Mouse (Mus musculus) embryonic facial prominence, embryonic 12.5 days (tissue): ENCODE results near the gene Nfatc2. TPM values are rescaled to one million over a fixed set of nuclear protein-coding genes. Genes with fewer than 3 reads are reported as not detected.

ENCODE experiments used
- ATAC-seq: fragments of 200-750 bp; cut with Nextera tagmentation; 2 replicates; pipeline ENCODE4 v1.8.0; 2017; ENCODE audit not compliant: insufficient number of reproducible peaks, insufficient read depth, low FRiP score, low TSS enrichment
- H3K27ac ChIP-seq: fragments of 300-500 bp; sonication (generic); 2 replicates; pipeline ENCODE4 v1.5.1; 2016; ENCODE audit warnings: mild to moderate bottlenecking
- H3K27me3 ChIP-seq: fragments of 300-500 bp; sonication (generic); 2 replicates; pipeline ENCODE4 v1.6.1; 2016; ENCODE audit warnings: mild to moderate bottlenecking, moderate library complexity
- H3K36me3 ChIP-seq: fragments of 300-500 bp; sonication (generic); 2 replicates; pipeline ENCODE4 v1.6.1; 2016; ENCODE audit warnings: mild to moderate bottlenecking
- H3K4me1 ChIP-seq: fragments of 300-500 bp; sonication (generic); 2 replicates; pipeline ENCODE4 v1.6.1; 2016
- H3K4me2 ChIP-seq: fragments of 300-500 bp; sonication (generic); replicated peaks from 2 replicates; pipeline ENCODE4 v1.6.1; 2016; ENCODE audit warnings: mild to moderate bottlenecking, moderate library complexity
- H3K4me3 ChIP-seq: fragments of 300-500 bp; sonication (generic); 2 replicates; pipeline ENCODE4 v1.5.1; 2016; ENCODE audit warnings: mild to moderate bottlenecking
- H3K9ac ChIP-seq: fragments of 300-500 bp; sonication (generic); 2 replicates; pipeline ENCODE4 v1.6.1; 2016; ENCODE audit warnings: mild to moderate bottlenecking, moderate library complexity
- H3K9me3 ChIP-seq: fragments of 300-500 bp; sonication (generic); 2 replicates; pipeline ENCODE4 v1.6.1; 2016; ENCODE audit warnings: mild to moderate bottlenecking, moderate library complexity
- WGBS: fragments of 180-500 bp; shearing (Covaris S2); methylation state at CpG from one replicate; pipeline ENCODE4 v1.1.7; 2016; 5-methylcytosine and 5-hydroxymethylcytosine counted together
- polyA plus RNA-seq: library from polyadenylated mRNA; unstranded; fragments of >200 nt; fragmentation: Nextera tagmentation; extraction: Ambion mirVana; gene quantifications from 2 replicates; pipeline ENCODE4 v1.2.1, GENCODE M21; 2016

Nfatc2 gene
- polyA plus RNA-seq, 1 experiment from 2014 or later: 5.1 TPM

- ATAC-seq: no peak
- peaks cover 5% of the 10 kb centered on the region; the same call in 1 of the 2 replicates for H3K27me3 ChIP-seq
- H3K36me3 ChIP-seq: no peaks in the 10 kb centered on the region
- no peak overlapping the region for H3K4me2 ChIP-seq
- no peaks in the 10 kb centered on the region for H3K9me3 ChIP-seq
- peaks cover 25% of the 10 kb centered on the region for H3K4me1 ChIP-seq
- WGBS: 67% methylated on average over 9 of the region's 9 CpGs
- no peak overlapping the region for H3K4me3 ChIP-seq
- no peak overlapping the region for H3K27ac ChIP-seq
- no peak overlapping the region for H3K9ac ChIP-seq
Observed at GRCm38 (mm10) chr2:168608125-168608564, 6.7 kb upstream of the Nfatc2 start.

DNA sequence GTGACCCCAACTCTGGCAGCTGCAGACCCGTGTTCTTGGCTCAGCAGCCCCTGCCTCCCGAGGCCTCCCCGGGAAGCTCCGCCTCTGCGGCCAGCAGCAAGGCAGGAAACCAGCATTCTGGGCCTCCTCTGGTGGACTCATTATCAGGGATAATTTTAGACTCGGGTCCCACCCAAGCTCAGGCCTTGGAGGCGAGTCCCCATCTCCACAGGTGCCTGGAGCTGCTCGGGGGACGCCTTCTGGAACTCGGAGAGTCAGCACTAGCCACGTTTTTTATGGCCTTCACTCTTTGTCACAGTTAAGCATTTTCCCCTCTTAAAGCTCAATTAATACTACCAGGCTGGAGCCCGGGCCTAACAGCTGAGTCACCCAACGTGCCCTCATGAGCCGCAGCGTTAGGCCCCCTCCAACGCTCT lies 3.2 kb upstream of the Nfatc2 start:
- no peaks in the 10 kb centered on the region for H3K9me3 ChIP-seq
- H3K27ac ChIP-seq: peak overlapping the region; percentile 26; the same call in 1 of the 2 replicates
- 34% methylated on average over 16 of the region's 16 CpGs for WGBS
- H3K9ac ChIP-seq: no peak overlapping the region
- peaks cover 29% of the 10 kb centered on the region for H3K27me3 ChIP-seq
- no peak overlapping the region for H3K4me3 ChIP-seq
- ATAC-seq: no peak
- H3K36me3 ChIP-seq: no peaks in the 10 kb centered on the region
- H3K4me2 ChIP-seq: no peak overlapping the region
- peaks cover 39% of the 10 kb centered on the region for H3K4me1 ChIP-seq

DNA sequence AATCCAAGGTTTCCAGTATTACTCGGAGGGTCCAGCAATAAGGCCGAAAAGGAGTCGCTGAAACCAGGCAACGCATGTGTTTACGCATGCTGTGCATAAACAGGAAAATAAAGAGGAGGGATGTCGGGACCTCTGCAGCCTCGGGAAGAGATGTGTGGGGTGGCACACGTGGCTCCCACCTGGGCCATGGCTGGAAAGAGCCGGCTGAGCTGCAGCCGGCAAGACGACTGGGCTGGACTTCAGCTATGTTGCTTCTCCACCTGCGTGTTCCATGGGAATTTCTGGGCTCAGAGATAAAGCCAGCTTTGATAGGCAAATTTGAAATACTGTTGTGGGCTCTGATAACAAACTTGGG lies 907 bp upstream of the Nfatc2 start:
- Histone ChIP-seq H3K27ac (no peak overlapping the region), H3K9ac (no peak overlapping the region), H3K36me3 (no peaks in the 10 kb centered on the region), H3K4me2 (peak overlapping the region; percentile 81), H3K4me1 (peaks cover 36% of the 10 kb centered on the region), H3K4me3 (no peak overlapping the region), H3K27me3 (peaks cover 41% of the 10 kb centered on the region), H3K9me3 (no peaks in the 10 kb centered on the region)
- ATAC-seq: no peak
- 16% methylated on average over 12 of the region's 12 CpGs for WGBS

- Histone ChIP-seq H3K9ac (peak overlapping the region; percentile 60), H3K4me2 (peak overlapping the region; percentile 81), H3K9me3 (no peaks in the 10 kb centered on the region), H3K4me3 (peak overlapping the region; percentile 46), H3K4me1 (peaks cover 36% of the 10 kb centered on the region), H3K36me3 (no peaks in the 10 kb centered on the region), H3K27me3 (peaks cover 41% of the 10 kb centered on the region), H3K27ac (peak overlapping the region; percentile 58)
- ATAC-seq: peak; percentile 31; the same call in 1 of the 2 replicates
- 1% methylated on average over 32 of the region's 32 CpGs for WGBS
Observed at GRCm38 (mm10) chr2:168600750-168601490, 537 bp downstream of the Nfatc2 start.

- H3K4me2 ChIP-seq: no peak overlapping the region
- H3K4me3 ChIP-seq: no peak overlapping the region
- no peak overlapping the region for H3K9ac ChIP-seq
- no peak for ATAC-seq
- peaks cover 37% of the 10 kb centered on the region for H3K27me3 ChIP-seq
- H3K27ac ChIP-seq: no peak overlapping the region
- H3K36me3 ChIP-seq: no peaks in the 10 kb centered on the region
- H3K9me3 ChIP-seq: no peaks in the 10 kb centered on the region
- H3K4me1 ChIP-seq: peaks cover 13% of the 10 kb centered on the region
- WGBS: 82% methylated on average over 7 of the region's 7 CpGs
Observed at GRCm38 (mm10) chr2:168595693-168596092, 5.8 kb downstream of the Nfatc2 start.

DNA sequence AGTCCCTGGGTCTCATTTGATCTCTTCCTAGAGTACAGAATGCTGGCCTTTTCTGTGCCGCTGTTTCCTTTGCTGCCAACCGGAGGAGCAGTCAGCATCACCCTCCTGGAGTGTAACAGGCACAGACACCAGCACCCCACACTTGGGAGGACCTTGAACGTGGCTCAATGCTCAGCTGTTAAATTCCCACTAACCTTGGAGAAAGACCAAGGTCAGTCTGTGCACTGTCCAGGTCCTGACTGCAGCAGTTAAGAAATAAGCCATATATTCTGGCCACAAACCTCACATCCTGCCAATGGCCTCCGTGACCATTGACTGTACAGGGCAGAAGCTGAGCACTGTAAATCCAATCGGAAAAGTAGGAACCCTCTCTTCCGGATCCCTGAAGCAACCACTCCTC lies 7.8 kb downstream of the Nfatc2 start:
- H3K27me3 ChIP-seq: peaks cover 41% of the 10 kb centered on the region
- WGBS: 79% methylated on average over 6 of the region's 6 CpGs

GRCm38 (mm10) chr2:168593004-168593403 lies 8.5 kb downstream of the Nfatc2 start:
- ATAC-seq: no peak
- Histone ChIP-seq H3K9me3 (no peaks in the 10 kb centered on the region), H3K4me2 (no peak overlapping the region), H3K4me3 (no peak overlapping the region), H3K27ac (no peak overlapping the region), H3K4me1 (peaks cover 18% of the 10 kb centered on the region), H3K36me3 (no peaks in the 10 kb centered on the region), H3K9ac (no peak overlapping the region), H3K27me3 (peaks cover 42% of the 10 kb centered on the region)
- 84% methylated on average over 5 of the region's 5 CpGs for WGBS

More for the DNA sequence above, 7.8 kb downstream of the Nfatc2 start:
- H3K4me2 ChIP-seq: no peak overlapping the region
- H3K4me1 ChIP-seq: peaks cover 18% of the 10 kb centered on the region
- no peak overlapping the region for H3K9ac ChIP-seq
- H3K9me3 ChIP-seq: no peaks in the 10 kb centered on the region
- H3K4me3 ChIP-seq: no peak overlapping the region
- no peak overlapping the region for H3K27ac ChIP-seq
- no peaks in the 10 kb centered on the region for H3K36me3 ChIP-seq
- no peak for ATAC-seq

DNA sequence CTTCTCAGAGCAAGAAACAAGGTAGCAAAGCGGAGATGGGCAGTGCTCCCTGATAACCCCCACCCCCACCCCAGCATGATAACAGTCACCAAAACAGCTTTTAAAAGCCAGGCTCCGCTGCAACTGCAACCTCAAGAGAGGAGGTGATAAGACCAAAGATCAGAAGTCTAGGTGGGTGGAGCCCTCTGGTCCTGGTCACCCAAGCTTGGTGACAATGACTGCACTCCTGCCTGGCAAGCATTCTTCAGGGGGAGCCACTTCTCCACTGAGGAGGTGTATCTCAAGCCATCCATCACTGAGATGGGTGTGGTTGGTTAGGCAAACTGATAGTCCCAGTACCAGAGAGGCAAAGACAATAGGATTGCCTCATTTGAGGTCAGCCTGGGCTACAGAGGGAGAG lies 10.4 kb downstream of the Nfatc2 start:
- H3K4me1 ChIP-seq: peaks cover 18% of the 10 kb centered on the region
- peaks cover 47% of the 10 kb centered on the region for H3K27me3 ChIP-seq
- 77% methylated on average over 2 of the region's 2 CpGs for WGBS
- no peaks in the 10 kb centered on the region for H3K9me3 ChIP-seq
- no peak overlapping the region for H3K9ac ChIP-seq
- H3K4me3 ChIP-seq: no peak overlapping the region
- no peak overlapping the region for H3K4me2 ChIP-seq
- ATAC-seq: no peak
- H3K27ac ChIP-seq: no peak overlapping the region
- H3K36me3 ChIP-seq: no peaks in the 10 kb centered on the region

DNA sequence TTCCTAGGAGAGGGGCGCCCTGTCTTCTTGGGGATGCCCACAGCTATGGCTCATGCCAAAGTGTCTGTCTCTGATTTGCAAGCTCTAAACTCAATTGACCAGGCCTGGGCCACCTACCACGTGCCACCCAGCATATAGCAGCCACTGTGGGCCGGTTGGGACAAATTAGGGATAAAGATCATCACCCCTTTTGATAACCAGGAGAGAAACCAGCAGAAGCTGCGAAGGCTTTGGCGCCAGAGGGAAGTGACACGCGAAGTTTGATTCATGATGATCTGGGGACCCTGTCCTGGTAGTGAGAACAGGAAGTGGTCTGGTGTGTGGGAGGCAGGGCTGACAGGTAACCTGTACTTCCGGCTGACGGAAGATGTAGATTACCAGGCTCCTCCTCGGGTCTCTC lies 10.9 kb downstream of the Nfatc2 start:
- Histone ChIP-seq H3K9me3 (no peaks in the 10 kb centered on the region), H3K9ac (0 out of 2 replicates have a peak overlapping the region, but pooled peaks have one; percentile 37), H3K36me3 (no peaks in the 10 kb centered on the region), H3K4me2 (peak overlapping the region; percentile 66), H3K27ac (no peak overlapping the region), H3K27me3 (peaks cover 47% of the 10 kb centered on the region), H3K4me1 (peaks cover 18% of the 10 kb centered on the region), H3K4me3 (peak overlapping the region; percentile 36)
- ATAC-seq: no peak
- WGBS: 35% methylated on average over 10 of the region's 10 CpGs

- 2% methylated on average over 31 of the region's 38 CpGs for WGBS
- H3K9me3 ChIP-seq: no peaks in the 10 kb centered on the region
- peaks cover 18% of the 10 kb centered on the region for H3K4me1 ChIP-seq
- peak overlapping the region; percentile 66 for H3K4me2 ChIP-seq
- H3K27ac ChIP-seq: no peak overlapping the region
- H3K27me3 ChIP-seq: peaks cover 47% of the 10 kb centered on the region
- peak overlapping the region; percentile 37 for H3K9ac ChIP-seq
- no peak; the same call in 1 of the 2 replicates for ATAC-seq
- peak overlapping the region; percentile 36 for H3K4me3 ChIP-seq
- H3K36me3 ChIP-seq: no peaks in the 10 kb centered on the region
Observed at GRCm38 (mm10) chr2:168590168-168590551, 11.3 kb downstream of the Nfatc2 start.

- H3K27me3 ChIP-seq: peaks cover 47% of the 10 kb centered on the region
- WGBS: 7% methylated on average over 21 of the region's 21 CpGs
- H3K36me3 ChIP-seq: no peaks in the 10 kb centered on the region
- peak overlapping the region; percentile 37 for H3K9ac ChIP-seq
- no peaks in the 10 kb centered on the region for H3K9me3 ChIP-seq
- peak overlapping the region; percentile 36 for H3K4me3 ChIP-seq
- ATAC-seq: no peak
- H3K27ac ChIP-seq: no peak overlapping the region
- H3K4me1 ChIP-seq: peaks cover 18% of the 10 kb centered on the region
- peak overlapping the region; percentile 66 for H3K4me2 ChIP-seq
Observed at GRCm38 (mm10) chr2:168589368-168590167, 11.9 kb downstream of the Nfatc2 start.
